Mouse (Mus musculus) gastrocnemius, adult 8-10 months (tissue): Measurements from ENCODE around the gene Mmp15. TPM values are rescaled to one million over a fixed set of nuclear protein-coding genes. Genes with fewer than 3 reads are reported as not detected.

Source experiments
- DNase-seq, 2 experiments: peaks; one replicate each; pipeline ENCODE4 v3.0.0; 2022; ENCODE audit warnings: low spot score in 2 of 2
- total RNA-seq, 4 experiments: library from RNA; stranded (reverse); gene quantifications; 2 replicates each; pipeline ENCODE4 v1.2.4; 2022

The Mmp15 gene
- total RNA-seq, 4 experiments from 2014 or later: 13.0 to 18.3 (median 14.1) TPM

DNA sequence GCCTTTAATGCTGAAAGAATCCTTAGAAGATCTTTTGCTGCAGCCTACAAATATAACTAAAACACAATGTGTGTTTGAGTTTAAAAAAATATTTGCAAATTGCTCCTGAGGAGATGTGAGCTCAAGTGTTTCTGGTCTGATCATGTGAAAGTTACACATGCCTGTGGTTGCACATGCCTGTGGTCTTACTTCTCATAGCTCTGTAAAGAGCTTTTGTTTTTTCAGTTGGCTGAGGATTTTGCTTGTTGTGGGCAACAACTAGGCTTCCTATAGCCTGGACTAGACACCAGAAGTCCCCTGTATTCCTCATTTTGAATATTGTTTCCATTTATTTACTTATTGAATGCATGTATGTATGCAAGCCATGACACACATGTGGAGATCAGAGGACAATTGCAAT is 15.7 kb upstream of the Mmp15 start:
- no peak for DNase-seq

DNA sequence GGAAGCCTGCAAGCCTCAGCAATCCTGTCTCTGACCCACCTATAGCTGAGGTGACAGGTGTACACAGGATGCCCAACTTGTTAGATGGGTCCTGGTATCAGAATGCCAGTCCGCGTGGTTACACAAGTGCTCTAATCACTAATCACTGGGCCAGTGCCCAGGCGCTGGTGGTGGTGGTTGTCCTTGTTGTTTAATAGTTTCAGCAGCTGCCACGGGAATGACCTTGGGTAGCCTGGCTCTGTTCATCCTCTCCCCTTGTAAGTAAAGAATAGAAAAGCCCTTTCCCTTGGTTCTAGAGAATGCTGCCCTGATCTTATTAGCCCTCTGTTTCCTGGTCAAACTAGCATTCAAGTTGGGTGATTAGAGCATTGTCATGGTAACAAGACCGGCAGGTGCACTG is 10.3 kb upstream of the Mmp15 start:
- DNase-seq: no peak

DNA sequence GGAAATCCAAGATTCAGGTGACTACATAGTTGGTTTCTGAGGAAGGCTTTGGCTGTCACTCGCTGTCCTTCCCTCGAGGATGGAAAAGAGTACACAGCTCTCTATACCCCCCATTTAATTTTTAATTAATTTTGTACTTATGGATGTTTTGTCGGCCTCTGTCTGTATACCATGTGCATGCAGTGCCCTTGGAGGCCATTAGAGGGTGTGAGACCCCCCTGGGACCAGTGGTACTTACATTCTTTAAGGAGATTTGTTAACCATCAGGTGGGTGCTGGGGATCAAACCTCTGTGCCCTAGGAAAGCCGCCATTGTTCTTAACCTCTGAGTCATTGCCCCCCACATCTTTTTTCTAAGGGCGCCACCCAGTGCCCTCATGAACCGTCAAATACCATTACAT is 7.4 kb upstream of the Mmp15 start:
- DNase-seq: no peak

DNA sequence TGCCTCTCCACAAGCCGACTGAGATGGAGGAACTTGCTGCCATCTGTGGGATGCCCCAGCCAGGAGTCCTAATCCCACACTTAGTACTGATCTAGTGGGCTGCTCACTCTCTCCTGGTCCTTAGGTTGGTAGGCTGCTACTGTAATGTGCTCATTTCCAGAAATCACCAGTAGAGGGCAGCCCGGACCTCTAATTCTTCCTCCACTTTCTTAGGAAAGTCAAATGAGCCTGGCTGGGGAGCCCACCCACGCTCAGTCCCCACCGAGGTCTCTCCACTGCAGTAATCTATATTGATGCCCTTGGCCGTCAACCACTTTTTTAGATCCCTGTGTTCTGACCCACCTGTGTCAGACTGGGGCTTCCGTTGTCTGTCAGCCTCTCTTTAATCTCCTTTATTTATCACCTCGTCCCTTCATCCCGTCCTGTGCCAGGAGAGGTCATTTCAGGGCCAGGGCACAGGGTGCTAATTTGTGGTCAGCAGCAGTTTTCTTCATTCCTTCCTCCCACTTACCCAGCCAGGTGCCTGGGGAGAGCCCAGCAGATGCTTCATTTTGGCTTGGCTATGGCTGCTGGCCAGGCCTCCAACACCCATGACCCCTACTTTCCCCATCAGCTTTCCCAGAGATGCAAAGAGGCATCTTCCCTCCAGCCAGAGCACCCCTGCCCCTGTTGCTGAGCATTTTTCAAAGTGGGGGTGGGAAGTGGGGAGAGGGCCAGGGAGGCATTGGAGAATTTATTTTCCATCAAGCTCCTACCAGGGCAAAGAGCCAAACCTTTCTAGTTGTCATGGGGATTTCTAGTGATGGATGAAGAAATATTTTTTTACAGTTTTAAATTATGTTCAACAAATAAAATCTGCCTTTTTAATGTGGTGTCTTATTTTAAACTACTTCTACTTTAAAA is 5.2 kb upstream of the Mmp15 start:
- DNase-seq: peak; percentile 48 to 52

DNA sequence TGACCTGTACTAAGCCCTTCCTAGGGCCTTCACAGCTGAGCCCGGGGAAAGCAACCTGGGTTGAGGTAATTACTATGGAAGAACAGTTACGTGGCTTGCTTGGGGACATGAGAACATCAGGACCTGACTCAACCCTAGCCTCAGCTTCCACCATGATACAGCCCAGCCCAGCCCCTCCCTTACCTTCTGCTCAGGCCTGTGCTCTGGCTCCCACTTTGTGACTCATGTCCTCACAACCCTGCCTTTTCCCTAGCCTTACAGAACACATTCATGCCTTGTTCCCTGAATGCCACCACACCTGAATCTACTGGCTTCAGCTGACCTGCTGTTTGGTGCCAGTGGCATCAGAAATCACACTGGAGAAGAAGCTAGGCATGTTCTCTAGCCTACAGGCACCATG is 3.7 kb upstream of the Mmp15 start:
- DNase-seq: no peak

DNA sequence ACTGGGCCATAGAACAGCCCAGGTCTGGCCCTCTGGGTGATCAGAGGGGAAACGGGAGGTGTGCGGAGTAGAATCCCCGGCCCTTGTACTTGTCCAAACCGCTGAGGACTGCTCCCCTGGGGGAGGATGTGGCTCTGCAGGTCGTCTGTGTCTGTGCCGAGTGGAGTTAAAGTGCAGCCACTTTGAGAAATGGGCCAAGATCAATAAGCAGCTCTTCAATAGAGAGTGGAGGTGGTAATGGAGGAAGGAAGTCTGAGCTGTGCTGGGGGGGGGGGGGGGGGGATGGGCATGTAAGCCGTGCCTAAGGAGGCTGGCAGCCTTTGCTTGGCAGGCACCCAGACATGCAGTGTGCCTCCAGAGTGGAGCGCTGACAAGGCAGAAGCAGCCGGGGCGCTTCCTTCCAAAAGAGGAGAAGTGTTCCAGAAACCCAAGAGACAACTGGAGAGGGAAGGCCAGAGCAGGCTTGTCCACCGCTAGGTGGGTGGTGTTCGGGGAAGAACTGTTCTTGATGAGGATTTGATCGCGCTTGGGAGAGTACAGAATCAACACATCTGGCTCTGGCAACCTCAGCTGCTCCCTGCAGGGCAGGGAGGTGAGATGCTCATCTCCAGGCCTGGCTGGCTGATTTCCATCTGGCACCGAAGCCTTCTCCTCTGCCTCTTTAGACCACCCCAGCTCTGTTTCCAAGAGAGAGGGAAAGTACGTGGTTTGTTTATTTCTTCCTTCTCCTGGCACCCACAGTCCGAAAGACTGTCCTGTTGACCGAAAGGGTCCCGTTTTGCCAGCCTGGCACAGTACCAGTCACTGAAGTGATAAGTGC is 3.0 kb upstream of the Mmp15 start:
- DNase-seq: peak; percentile 56 to 66

DNA sequence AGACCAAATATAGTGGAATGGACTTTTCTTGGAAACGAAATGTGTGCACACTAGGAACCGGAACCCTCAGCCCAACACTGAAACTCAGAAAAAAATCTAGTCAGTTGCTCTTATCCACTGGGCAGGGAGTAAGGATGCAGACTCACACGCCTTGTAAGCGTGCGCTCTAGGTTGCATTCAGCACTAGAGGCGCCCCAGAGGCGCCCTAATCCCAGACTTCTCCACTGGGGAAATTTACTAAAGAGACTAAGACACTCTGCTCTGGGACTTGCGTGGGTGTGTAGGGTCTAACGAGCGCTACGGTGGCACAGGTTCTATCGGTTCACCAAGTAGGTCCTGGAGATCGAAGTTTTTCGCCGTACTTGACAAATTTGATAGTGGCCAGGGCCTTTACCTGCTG is 607 bp upstream of the Mmp15 start:
- no peak for DNase-seq

DNA sequence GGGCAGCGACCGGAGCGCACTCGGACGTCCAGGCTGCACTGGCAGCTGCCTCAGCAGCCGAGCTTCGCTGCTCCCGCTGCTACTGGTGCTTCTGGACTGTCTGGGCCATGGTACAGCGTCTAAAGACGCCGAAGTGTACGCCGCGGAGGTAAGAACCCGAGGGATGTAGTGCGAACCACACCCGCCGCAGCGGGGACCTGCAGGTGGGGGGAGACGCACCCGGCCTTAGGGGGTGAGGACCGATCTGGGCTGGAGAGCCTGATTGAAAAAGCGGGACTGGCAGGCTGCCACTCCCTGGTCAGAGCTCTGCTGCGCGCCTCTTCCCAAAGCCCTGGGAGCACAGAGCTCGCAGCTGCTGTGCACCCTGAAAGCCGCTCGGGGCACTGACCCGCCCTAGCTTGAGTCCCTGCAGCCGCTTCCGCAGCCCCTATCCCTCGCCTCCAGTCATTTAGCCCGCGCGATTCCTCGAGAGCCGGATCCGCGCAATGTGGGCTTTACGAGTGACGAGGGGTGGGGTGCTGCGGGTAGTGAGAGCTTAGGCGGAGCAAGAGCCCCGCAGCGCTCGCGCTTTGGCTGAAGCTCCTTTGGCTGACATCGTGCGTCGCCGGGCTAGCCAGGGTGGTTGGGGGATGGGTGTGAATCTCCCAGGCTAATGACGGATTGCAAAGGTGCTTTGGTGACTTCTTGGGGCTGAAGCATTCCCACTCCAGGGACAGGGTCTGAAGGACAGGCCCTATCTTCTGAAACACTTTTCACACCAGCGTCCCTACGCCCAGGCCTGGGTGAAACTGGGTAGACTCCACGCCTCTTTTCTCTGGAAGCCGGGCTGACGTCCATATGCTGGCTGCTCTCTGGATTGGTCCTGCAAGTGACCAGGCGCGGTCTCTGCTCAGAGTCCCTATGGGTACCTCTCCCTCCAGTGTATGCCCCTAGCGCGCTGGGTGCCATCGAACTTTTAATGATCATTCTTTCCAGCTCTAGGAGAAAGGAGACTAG is 1.1 kb downstream of the Mmp15 start:
- DNase-seq: peak in 1 of 2 experiments; percentile 21

DNA sequence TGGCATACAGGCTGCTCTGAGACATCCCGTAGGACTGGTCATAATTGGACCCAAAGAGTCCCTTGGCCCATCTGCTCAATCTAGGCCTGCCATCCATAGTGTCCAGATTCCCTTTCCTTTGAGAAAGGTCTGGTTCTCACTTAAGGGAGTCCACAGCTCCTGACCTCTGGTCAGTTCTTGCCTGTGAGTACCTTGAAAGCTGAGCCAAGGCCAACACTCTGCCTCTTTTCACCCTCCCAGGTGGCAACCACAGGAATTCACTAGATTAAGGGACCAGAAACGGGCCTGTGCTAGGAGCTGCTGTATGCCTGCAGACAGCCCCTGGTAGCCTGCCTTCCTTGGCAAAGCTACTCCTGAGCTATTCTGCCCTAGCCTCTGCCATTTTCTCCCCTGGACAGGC is 2.5 kb downstream of the Mmp15 start:
- no peak for DNase-seq

DNA sequence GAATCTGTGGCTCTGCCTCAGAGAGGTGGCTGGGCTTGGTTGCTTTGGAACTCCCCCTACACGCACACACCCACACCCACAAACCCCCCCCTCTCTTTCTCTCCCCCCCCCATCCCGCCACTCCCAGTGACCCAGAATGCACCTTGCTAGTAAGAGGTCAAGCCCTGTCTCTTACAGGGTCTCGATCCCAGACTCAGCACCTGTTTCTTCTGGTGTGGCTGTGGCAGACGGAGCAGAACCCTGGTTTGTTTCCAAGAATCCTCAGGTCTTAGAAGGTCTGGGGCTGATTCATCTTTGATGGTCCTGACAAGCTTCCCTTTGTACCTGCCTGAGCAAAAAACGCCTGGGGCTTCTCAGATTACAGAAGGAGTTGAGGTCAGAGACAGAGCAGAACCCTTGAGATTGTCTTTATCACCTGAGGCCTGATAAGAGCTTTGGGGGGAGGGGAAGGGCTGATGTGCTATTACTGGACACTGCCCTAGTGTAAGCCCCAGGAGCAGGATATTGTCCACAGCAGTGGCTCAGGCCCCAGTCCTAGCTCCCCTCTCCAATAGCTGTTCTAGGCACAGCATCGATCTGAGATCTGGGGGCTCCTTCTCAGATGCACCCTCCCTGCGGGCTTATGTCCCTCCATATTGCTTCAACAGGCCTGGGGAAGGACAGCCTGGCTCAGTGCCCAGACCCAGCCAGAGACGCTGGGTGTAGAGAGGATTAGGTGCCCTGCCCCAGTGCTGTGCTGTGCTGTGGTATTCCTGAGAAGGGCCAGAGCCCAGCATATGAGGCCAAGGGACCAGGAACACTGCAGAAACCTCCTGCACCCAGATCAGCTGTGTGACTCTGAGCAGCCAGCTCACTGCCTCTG is 6.7 kb downstream of the Mmp15 start:
- no peak for DNase-seq

DNA sequence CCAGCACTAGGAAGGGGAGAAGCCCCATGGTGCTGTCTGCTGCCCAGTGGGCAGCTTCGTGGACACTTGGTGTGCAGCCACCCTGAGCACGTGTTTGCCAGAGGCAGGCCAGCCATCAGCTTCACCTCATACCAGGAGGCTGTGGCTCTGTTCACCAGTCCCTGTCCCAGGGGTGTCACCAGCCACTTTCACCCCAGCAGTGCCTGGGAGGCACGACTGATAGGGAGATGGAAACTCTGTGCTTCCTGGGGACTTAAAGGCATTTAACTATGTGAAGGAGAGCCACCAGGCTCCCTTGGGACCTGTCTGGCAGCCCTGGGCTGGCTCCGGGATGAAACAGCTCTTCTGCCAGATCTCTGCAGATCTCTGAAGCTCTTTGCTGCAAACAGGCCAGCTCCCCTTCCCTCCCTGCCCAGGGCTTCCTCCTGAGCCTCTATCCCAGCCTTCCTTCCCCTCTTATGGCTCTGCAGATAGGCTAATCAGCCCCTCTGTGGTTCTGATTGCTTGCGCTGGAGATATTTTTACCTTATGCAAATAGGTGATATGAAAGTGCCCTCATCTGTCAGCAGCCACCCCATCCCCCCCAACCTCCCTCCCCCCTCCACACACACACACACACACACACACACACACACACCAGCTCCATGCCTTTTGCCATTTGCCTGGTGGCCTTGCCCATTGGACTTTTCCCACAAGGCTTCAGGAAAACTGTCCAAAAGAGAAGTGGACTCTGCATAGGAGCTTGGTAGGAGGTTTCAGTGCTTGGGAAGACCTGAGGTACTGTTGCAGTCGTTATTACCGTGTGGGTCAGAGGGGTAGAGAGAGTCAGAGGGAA is 8.3 kb downstream of the Mmp15 start:
- no peak for DNase-seq

DNA sequence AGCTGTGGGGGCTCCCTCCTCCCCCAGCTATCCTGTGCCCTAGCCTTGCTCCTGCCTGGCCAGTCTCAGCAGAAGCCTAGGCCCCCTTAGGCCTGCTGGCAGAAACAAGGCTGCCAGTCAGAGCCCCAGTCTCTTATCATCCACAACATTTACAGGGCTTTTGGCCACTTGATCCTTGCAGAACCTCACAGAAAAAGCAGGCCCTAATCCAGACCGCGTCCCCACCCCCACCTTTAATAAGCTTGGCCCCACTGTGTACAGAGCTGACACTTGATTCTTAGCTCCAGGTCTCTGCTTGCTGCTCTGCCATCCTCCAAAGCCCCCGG is 8.9 kb downstream of the Mmp15 start:
- DNase-seq: no peak

DNA sequence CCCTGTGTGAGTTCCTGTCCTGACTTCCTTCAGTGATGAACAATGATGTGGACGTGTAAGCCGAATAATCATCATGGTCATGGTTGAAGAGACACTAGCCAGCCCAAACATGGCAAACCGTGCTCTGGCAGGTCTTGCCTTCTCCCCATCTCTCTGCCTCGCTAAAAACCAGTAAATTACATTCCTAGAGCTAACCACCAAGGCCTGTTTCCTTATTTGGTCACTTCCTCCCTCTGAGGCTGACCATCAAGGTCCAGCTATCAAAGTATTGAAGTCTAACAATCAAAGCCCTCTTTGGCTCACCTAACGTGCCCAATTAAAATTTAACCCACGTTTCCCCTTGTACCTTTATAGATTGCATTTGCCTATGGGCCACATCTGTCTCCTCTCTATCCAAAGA is 10.2 kb downstream of the Mmp15 start:
- no peak for DNase-seq

DNA sequence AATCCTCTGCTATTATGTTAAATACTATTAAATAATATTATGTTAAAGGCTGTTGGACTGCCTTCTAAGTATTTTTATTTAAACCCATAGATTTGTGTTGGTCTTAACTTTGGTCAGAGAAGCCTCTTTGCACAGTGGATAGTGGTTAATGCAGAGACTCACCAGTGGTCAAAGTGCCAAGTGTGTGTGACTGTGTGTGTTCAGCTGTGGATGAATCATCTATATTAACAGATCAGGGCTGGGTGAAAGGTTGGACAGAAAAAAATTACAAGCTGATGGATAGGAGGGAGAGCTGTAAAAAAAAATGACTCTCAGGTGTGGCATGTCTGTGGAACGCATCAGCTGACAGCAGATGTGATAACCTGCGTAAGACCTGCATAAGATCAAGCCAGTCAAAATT is 11.8 kb downstream of the Mmp15 start:
- no peak for DNase-seq

DNA sequence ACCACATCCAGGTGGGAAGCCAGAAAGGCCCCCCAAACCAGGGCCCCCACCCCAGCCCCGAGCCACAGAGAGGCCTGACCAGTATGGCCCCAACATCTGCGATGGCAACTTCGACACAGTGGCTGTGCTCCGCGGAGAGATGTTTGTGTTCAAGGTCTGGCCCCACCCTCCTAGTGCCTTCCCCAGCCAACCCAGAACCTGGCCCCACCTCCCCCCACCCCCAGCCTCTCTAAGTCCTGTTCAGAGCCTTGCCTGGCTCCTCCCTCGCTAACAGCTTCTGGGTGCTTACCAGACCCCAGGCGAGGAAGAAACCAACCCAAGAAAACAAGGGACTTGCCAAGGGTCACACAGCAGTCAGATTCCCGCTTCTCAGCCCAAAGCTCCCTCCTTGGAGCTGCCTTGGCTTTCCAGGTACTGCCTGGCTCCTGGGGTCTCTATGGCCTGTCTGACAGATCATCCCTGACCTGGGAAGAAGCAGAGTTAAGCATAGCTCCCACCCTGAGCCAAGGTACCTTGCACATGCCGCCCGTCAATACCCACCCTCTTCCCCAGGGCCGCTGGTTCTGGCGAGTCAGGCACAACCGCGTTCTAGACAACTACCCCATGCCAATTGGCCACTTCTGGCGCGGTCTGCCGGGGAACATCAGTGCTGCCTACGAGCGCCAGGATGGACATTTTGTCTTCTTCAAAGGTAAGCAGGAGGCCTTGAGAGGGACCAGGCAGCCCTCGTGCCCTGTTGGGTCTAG is 17.7 kb downstream of the Mmp15 start:
- no peak for DNase-seq

DNA sequence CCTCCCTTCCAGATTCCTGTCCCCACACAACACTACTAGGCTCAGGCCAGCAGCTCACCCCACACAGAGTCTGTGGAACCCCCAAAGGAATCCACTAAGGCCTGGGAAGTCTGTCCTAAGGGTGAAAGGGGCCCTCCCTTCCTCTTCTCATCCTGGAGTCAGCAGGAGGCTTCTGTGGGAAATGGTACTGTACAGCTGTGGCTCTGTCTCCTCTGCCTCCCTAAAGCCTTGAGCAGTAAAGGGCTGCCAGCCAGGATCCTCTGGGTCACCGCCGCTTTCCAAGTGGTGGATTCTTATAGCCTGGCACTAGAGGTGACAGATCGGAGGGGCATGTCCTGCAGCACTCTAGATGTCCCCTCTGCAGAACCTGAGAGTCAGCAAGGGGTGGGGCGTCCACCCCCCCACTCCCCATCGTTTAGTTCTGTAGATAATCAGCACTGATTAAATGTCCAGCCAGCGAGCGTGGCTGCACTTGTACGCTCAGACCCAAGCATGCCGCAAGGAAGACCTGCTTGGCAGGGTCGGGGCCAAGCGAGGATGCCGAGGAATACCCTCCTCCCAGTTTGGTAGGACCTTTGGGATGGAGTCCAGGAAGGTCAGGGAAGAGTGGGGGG is 21.4 kb downstream of the Mmp15 start:
- DNase-seq: peak in 1 of 2 experiments; percentile 30

DNA sequence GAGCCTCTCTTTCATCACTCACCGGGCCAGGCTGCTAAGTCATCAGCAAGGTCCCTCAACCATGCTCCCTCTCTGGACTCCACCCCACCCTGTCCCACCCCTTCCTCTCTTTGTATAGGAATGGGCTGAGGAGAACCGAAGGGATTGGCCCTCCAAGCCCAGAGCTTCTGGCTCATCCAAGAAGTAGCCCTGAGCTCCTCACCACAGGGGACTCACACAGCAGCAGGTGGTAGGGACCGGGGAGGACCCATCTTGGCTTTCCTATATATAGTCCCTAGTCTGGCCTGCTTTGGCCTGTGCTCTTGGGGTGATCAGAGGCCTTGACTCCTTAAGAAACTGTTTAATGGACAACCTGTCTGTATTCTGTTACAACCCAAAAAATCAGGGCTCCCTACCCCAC is 22.4 kb downstream of the Mmp15 start:
- no peak for DNase-seq

DNA sequence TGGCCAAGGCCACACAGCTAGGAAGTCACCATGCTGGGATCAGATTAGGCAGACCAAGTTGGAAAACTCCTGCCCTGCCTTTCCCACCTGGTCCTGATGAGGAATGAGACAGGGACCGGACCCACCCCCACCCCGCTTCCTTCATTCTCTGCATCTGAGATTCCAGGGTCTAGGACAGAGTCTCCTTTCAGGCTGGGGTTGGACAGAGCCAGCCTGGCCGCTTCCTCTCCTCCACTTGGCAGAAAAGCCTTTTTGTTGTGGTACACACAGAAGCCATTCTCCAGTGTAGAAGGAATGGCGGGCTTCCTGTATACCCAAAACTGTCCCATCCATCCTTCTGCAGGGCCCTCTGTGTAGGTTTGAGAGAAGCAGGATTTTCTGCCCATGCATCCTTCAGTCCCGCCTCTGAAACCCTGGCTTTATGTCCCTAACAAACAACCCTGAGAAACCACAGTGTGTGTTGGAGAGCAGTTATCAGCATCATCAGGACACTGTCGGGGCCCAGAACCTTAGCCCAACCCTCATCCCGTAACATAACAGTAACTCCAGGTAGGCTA is 23.4 kb downstream of the Mmp15 start:
- DNase-seq: no peak
